In the genomic region with DNA sequence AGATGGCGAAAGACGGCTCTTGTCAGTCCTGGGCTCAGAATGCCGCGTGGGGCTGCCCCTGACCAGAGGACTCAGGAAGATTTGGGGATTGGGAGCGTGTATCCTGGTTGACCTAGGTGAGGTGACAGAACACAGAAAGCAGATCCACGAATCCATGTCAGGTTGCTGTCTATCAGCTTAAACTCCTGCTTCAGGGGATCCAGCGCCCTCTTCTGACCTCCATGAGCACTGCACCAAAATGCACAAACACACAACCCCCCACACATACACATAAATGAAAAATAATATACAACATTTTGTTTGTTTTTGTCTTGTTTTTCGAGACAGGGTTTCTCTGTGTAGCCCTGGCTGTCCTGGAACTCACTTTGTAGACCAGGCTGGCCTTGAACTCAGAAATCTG, we compare ENCODE assay signal across 24 mouse cellular contexts. TPM values are rescaled to one million over a fixed set of nuclear protein-coding genes. Genes with fewer than 3 reads are reported as not detected.
A peak's percentile ranks its signal among the peaks of the same experiment; 100 is the strongest.
DNase-seq lines count a peak whose midpoint lies in the region; ATAC-seq and TF ChIP-seq lines count a peak whose summit lies in the region.
"Had no signal": no experiment of that assay in that cellular context is flagged by ENCODE, and none has a peak within 500 bp of the region (broad histone marks: within the 10 kb centered on the region; RNA-seq: fewer than 3 reads in every experiment).

No protein-coding gene starts in this region.

- TF ChIP-seq CTCF in lung, postnatal 0 days (IDR thresholded peaks at IDR 0.05), result peak; percentile 33
- TF ChIP-seq CTCF in stomach, postnatal 0 days (IDR thresholded peaks at IDR 0.05; ENCODE audit: low read depth), result peak; percentile 36

- H3K9me3 ChIP-seq in hindbrain, embryonic 11.5 days (ENCODE audit: control insufficient read depth, low read length), result no peaks in the 10 kb centered on the region
- H3K9me3 ChIP-seq in hindbrain, embryonic 14.5 days (ENCODE audit: control insufficient read depth, low read length), result no peaks in the 10 kb centered on the region
- no peaks in the 10 kb centered on the region for H3K9me3 ChIP-seq in lung, postnatal 0 days (ENCODE audit: low read length)
- no peaks in the 10 kb centered on the region for H3K9me3 ChIP-seq in stomach, postnatal 0 days (ENCODE audit: control insufficient read depth, low read length)
- H3K9me3 ChIP-seq: intestine, embryonic 15.5 days; limb, embryonic 15.5 days; megakaryocyte, embryonic 14.5 days had no signal

- H3K36me3 ChIP-seq in hindbrain, embryonic 11.5 days (ENCODE audit: control insufficient read depth, insufficient read depth, low read length), result no peaks in the 10 kb centered on the region
- H3K36me3 ChIP-seq in hindbrain, embryonic 14.5 days (replicated peaks; ENCODE audit: control insufficient read depth, insufficient read depth), result no peaks in the 10 kb centered on the region
- no peaks in the 10 kb centered on the region for H3K36me3 ChIP-seq in lung, postnatal 0 days (ENCODE audit: insufficient read depth, low read length)
- no peaks in the 10 kb centered on the region for H3K36me3 ChIP-seq in stomach, postnatal 0 days (ENCODE audit: control insufficient read depth, insufficient read depth, low read length)
- H3K36me3 ChIP-seq: intestine, embryonic 15.5 days; limb, embryonic 15.5 days had no signal

- no peak for TF ChIP-seq EP300 in lung, postnatal 0 days (IDR thresholded peaks at IDR 0.05)
- no peak for TF ChIP-seq EP300 in stomach, postnatal 0 days (optimal IDR thresholded peaks at IDR 0.05)

- H3K4me1 ChIP-seq in hindbrain, embryonic 11.5 days (replicated peaks; ENCODE audit: control insufficient read depth, insufficient read depth, low read length), result no peaks in the 10 kb centered on the region
- no peaks in the 10 kb centered on the region for H3K4me1 ChIP-seq in hindbrain, embryonic 14.5 days (replicated peaks; ENCODE audit: control insufficient read depth, insufficient read depth, low read length)
- H3K4me1 ChIP-seq in lung, postnatal 0 days (ENCODE audit: insufficient read depth, low read depth, low read length), result no peaks in the 10 kb centered on the region
- H3K4me1 ChIP-seq in stomach, postnatal 0 days (replicated peaks; ENCODE audit: control insufficient read depth, insufficient read depth), result no peaks in the 10 kb centered on the region

- H3K4me3 ChIP-seq in hindbrain, embryonic 11.5 days (ENCODE audit: low read depth, low read length), result no peak overlapping the region
- no peak overlapping the region for H3K4me3 ChIP-seq in hindbrain, embryonic 14.5 days (replicated peaks; ENCODE audit: low read length)
- H3K4me3 ChIP-seq in lung, postnatal 0 days (ENCODE audit: low read depth, low read length), result no peak overlapping the region
- no peak overlapping the region for H3K4me3 ChIP-seq in stomach, postnatal 0 days (ENCODE audit: low read depth, low read length)
- H3K4me3 ChIP-seq: gastrocnemius, adult 2 months; intestine, embryonic 15.5 days; limb, embryonic 15.5 days; megakaryocyte, embryonic 14.5 days had no signal

- WGBS in hindbrain, embryonic 11.5 days, result 74% methylated on average over 8 of the region's 8 CpGs
- 72% methylated on average over 8 of the region's 8 CpGs for WGBS in hindbrain, embryonic 14.5 days
- 75% methylated on average over 8 of the region's 8 CpGs for WGBS in lung, postnatal 0 days
- WGBS in stomach, postnatal 0 days, result 76% methylated on average over 8 of the region's 8 CpGs

- no peak for DNase-seq in hindbrain, embryonic 11.5 days (ENCODE audit: low spot score)
- no peak for DNase-seq in hindbrain, embryonic 14.5 days (ENCODE audit: low spot score)
- DNase-seq in lung, postnatal 0 days (ENCODE audit: low spot score), result no peak
- no peak for DNase-seq in lung, postnatal 4 days
- peak; percentile 4 for DNase-seq in NIH3T3 (ENCODE audit: low read depth)
- no peak for DNase-seq in stomach, postnatal 0 days (ENCODE audit: low spot score)
- DNase-seq in natural killer cell, adult 2 months (ENCODE audit: low spot score in 2 of 2), result no peak
- DNase-seq: adrenal gland, adult 8-10 months; cerebellum, adult 11-12 months; cerebellum, postnatal 36 days; gastrocnemius, adult 2 months; heart, postnatal 4 days; kidney, postnatal 14 days; lung, embryonic 14.5 days; right cerebral cortex, postnatal 25 days; thymus, postnatal 4 days had no signal

- no peaks in the 10 kb centered on the region for H3K27me3 ChIP-seq in hindbrain, embryonic 11.5 days (ENCODE audit: control insufficient read depth, insufficient read depth, low read length)
- H3K27me3 ChIP-seq in hindbrain, embryonic 14.5 days (ENCODE audit: control insufficient read depth, insufficient read depth, low read length), result no peaks in the 10 kb centered on the region
- H3K27me3 ChIP-seq in lung, postnatal 0 days (replicated peaks; ENCODE audit: insufficient read depth, low read length), result no peaks in the 10 kb centered on the region
- no peaks in the 10 kb centered on the region for H3K27me3 ChIP-seq in stomach, postnatal 0 days (ENCODE audit: control insufficient read depth, insufficient read depth, low read length)
- H3K27me3 ChIP-seq: intestine, embryonic 15.5 days; limb, embryonic 15.5 days had no signal

- no peak overlapping the region for H3K27ac ChIP-seq in hindbrain, embryonic 11.5 days (ENCODE audit: low read depth, low read length)
- no peak overlapping the region for H3K27ac ChIP-seq in hindbrain, embryonic 14.5 days
- H3K27ac ChIP-seq in lung, postnatal 0 days (ENCODE audit: low read length), result no peak overlapping the region
- H3K27ac ChIP-seq in stomach, postnatal 0 days (replicated peaks), result no peak overlapping the region
- H3K27ac ChIP-seq: gastrocnemius, adult 2 months; intestine, embryonic 15.5 days; limb, embryonic 15.5 days had no signal

- H3K4me2 ChIP-seq in hindbrain, embryonic 11.5 days (replicated peaks; ENCODE audit: low read depth, low read length), result no peak overlapping the region
- no peak overlapping the region for H3K4me2 ChIP-seq in hindbrain, embryonic 14.5 days (replicated peaks)
- H3K4me2 ChIP-seq in lung, postnatal 0 days (replicated peaks; ENCODE audit: low read depth, low read length), result no peak overlapping the region
- no peak overlapping the region for H3K4me2 ChIP-seq in stomach, postnatal 0 days (replicated peaks; ENCODE audit: low read depth)
- H3K4me2 ChIP-seq: intestine, embryonic 15.5 days; limb, embryonic 15.5 days; lung, embryonic 14.5 days had no signal

- ATAC-seq in hindbrain, embryonic 11.5 days (ENCODE audit: low FRiP score), result 0 out of 2 replicates have a peak, but pooled peaks have one; percentile 8
- ATAC-seq in hindbrain, embryonic 14.5 days (ENCODE audit: low FRiP score), result no peak
- no peak for ATAC-seq in lung, postnatal 0 days
- no peak for ATAC-seq in stomach, postnatal 0 days (ENCODE audit: low FRiP score, low TSS enrichment)
- ATAC-seq: forebrain, embryonic 16.5 days; intestine, embryonic 15.5 days had no signal

- H3K9ac ChIP-seq in hindbrain, embryonic 11.5 days (ENCODE audit: low read depth, low read length), result no peak overlapping the region
- no peak overlapping the region for H3K9ac ChIP-seq in hindbrain, embryonic 14.5 days
- no peak overlapping the region for H3K9ac ChIP-seq in lung, postnatal 0 days (replicated peaks; ENCODE audit: low read depth)
- H3K9ac ChIP-seq in stomach, postnatal 0 days (ENCODE audit: low read length), result no peak overlapping the region
- H3K9ac ChIP-seq: intestine, embryonic 15.5 days; limb, embryonic 15.5 days; lung, embryonic 14.5 days had no signal

RNA-seq across cellular contexts. Expression of gene Srp9, which starts 13.6 kb away (rescaled TPM):
- 179 and 180 TPM in 2 replicates for polyA plus RNA-seq in hindbrain, embryonic 11.5 days (2014; fragmentation: Nextera tagmentation; extraction: Ambion mirVana)
- 139 and 142 TPM in 2 replicates for polyA plus RNA-seq in hindbrain, embryonic 14.5 days (2014; fragmentation: Nextera tagmentation; extraction: Ambion mirVana)
- 146 and 148 TPM in 2 replicates for polyA plus RNA-seq in lung, postnatal 0 days (2015; fragmentation: Nextera tagmentation; extraction: Ambion mirVana)
- polyA plus RNA-seq in stomach, postnatal 0 days (2015; fragmentation: Nextera tagmentation; extraction: Ambion mirVana), result 206 and 215 TPM in 2 replicates

RNA-seq across cellular contexts. Expression of gene Vmn1r1, which starts 26.1 kb away (rescaled TPM):
- not detected in 2 replicates for polyA plus RNA-seq in hindbrain, embryonic 11.5 days (2014; fragmentation: Nextera tagmentation; extraction: Ambion mirVana)
- polyA plus RNA-seq in hindbrain, embryonic 14.5 days (2014; fragmentation: Nextera tagmentation; extraction: Ambion mirVana), result not detected in 2 replicates
- not detected in 2 replicates for polyA plus RNA-seq in lung, postnatal 0 days (2015; fragmentation: Nextera tagmentation; extraction: Ambion mirVana)
- polyA plus RNA-seq in stomach, postnatal 0 days (2015; fragmentation: Nextera tagmentation; extraction: Ambion mirVana), result not detected in 2 replicates
- polyA plus RNA-seq: embryonic facial prominence, embryonic 11.5 days; forebrain, embryonic 16.5 days; heart, embryonic 14.5 days; intestine, embryonic 15.5 days; limb, embryonic 15.5 days; lung, embryonic 14.5 days; neural tube, embryonic 14.5 days; stomach, embryonic 16.5 days had no signal
